Mouse (Mus musculus) cerebellum, postnatal 4 days (tissue): ENCODE measurements around the gene Ift46.
A peak's percentile ranks its signal among the peaks of the same experiment; 100 is the strongest.
"Not testable (repeated sequence)": the region's sequence is repeated elsewhere in the genome, so short reads cannot be mapped to it uniquely, and the experiment has no call there.

Experiments
- DNase-seq, 2 experiments: peaks; one replicate each; pipeline ENCODE4 v3.0.0; 2022; ENCODE audit warnings: low spot score in 2 of 2, mixed read lengths in 1 of 2

Ift46 gene

DNA sequence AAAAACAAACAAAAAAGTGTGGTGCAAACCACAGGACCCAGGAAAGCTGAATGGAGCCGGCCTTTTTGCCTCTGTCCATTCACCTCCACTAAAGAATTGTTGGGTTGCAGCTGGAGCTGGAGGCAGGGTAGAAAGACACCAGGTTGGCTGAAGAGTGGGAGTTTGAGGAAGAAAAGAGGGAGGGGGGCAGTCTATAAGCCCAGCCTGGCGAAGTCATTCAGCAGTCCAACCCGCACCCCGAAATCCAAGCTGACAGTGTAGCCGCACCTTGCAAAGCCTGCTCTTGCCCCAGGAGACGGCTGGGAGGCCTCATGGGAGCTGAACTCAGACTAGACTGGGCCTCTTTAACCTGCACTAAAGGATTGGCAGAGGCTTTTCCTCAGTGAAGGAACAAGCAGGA, 31.8 kb upstream of the Ift46 start:
- no peak for DNase-seq

DNA sequence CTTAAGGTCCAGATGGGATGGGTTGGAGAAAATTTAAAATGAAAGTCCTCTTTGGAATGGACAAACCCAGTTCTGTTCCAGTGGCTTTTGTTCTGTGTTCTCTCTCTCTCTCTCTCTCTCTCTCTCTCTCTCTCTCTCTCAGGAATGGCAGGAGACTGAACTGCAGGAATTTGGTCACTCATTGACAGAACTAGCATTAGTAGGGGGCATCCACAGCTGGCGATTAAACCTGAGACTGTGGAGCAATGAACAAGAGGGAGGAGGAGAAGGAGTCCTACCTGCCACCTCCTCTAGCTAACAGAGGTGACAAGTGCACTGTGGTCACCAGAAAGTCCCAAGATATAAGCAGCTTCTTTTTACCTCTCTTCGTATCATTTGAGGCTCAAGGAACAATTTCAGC, 31.4 kb upstream of the Ift46 start:
- no peak for DNase-seq

DNA sequence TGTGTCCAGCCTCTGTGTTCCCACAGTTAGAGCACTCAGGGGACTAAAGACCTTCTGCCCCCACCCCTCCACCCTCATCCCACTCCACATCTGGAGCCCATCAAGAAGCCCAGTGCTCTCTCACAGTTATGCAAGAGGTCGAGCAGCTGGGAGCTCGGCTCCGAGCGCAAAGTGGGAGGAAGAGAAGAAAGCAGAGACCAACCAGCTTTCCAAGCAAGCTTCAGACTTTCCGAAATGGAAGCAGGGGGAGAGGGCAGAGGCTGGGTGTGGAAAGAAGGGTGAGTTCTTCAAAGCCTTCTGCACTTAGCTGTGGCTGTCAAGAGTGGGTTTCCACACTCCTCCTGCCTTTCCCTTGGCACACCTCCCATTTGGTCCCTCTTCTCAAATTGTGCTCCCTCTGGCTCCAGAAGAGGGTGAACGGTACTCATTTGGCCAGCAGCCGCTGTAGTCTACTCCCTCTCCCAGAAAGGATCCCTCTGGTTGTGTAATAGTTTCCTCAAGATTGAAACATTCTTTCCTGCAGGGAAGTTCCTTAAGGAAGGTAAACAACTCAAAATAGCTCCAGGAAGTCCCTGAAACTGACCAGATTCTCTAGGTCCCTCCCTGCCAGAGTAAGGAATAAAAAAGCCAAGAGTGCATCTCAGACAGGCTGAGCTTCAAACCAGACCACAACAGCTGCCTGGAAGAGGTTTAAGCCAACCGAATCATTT, 30.3 kb upstream of the Ift46 start:
- no peak for DNase-seq

DNA sequence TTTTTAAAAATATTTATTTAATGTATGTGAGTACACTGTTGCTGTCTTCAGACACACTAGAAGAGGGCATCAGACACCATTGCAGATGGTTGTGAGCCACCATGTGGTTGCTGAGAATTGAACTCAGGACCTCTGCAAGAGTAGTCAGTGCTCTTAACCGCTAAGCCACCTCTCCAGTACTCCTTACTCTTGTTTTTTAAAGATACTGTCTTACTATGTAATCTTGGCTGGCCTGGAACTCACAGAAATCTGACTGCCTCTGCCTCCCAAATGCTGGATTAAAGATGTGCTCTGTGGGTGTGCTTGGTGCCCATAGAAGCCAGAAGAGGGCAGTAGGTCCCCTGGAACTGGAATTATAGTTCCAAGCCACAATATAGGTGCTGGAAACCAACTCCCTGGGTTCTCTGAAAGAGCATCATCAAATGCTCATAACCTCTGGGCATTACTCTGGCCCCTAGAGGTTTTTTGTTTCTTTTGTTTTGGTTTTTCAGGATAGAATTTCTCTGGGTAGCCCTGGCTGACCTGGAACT, 27.0 kb upstream of the Ift46 start:
- no peak for DNase-seq

DNA sequence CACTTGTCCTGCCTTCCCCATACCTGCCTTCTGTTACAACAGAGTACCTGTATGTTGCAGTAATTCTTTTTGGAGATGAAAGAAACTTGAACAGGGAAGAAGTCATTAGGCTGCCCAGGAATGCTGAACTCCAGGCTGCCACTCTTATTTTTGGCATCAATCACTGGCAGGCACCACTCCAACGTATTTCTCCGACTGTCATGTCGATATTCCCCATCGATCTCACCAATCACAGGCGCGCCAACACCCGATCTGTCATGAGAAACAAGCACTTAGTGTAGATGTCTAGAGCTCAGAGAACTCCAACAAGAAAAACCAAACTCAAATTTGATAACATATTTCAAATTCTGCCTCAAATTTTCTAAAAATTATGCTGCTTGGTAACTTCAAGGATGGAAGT, 22.3 kb upstream of the Ift46 start:
- DNase-seq, result no peak

DNA sequence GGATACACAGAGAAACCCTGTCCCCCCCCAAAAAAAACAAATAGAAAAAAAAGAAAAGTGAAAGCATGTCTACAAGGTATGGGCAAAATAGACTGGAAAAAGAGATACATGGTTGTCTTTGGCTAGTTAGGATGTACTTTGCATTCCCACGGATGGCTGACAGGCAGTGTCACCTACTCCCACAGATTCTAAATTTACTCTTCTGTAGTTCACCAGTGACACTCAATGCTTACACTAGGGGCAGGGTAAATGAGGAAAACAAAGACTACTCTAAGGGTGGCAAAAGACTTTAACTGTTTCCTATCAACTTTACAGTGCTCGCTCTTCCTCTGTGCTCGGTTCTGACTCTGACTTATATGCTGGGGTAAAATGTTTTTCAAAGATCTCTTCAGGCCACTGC, 21.0 kb upstream of the Ift46 start:
- DNase-seq, result no peak

DNA sequence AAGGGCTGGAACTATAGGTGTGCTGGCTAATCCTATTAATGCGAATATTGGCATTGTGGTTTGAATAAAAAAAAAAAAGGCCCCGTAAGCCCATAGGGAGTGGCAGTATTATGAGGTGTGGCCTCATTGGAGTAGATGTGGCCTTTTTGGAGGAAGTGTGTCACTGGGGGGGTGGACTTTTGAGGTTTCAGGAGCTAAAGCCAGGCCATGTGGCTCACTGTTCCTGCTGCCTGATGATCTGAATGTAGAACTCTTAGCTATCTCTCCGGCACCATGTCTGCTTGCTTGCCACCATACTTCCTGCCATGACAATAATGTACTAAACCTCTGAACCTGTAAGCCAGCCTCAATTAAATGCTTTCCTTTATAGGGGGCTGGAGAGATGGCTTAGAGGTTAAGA, 20.4 kb upstream of the Ift46 start:
- DNase-seq, result no peak

DNA sequence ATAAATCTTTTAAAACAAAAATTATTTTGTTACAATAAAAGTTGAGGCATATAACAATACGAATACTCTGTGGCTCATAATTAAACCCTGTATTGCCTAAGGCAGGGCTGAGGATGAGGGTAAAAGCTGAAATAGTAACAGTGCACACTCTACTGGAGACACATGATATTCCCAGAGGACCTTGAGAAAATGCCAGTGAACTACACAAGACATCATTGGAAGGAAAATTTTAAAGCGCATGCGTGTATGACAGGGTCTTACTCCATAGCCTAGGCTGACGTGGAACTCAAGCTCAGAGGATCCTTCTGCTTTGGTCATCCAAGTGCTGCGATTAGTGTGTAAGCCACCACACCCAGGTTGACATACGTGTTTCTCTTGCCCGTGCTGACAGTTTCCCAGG, 19.2 kb upstream of the Ift46 start:
- no peak for DNase-seq

DNA sequence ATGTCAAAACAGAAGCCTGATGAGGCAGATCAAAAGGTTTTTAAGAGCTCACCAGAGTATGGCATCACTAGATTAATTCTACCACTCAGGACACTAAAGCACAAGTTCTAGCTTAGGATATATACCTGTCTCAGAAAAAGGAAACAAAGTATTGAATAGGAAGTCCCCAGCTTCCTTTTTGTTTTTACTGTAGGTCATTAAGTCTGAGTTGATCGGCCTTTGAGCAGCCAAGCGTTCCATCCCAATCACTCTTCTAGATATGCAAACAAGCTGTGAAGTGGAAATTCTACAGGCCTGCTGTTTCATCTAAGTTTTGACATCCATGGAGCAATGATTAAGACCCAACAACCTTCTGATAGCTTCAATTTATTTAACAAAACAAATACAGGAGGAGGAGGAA, 6.8 kb upstream of the Ift46 start:
- DNase-seq, result no peak

DNA sequence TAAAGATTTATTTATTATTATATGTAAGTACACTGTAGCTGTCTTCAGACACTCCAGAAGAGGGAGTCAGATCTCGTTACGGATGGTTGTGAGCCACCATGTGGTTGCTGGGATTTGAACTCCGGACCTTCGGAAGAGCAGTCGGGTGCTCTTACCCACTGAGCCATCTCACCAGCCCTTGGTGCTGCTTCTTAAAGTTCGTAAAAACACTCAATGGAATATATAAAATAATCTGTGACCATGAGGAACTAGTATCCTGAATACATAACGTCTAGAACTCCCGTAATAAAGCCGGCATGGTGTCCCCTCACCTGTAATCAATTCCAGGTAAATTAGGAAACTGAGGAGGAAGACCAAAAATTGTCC, 304 bp downstream of the Ift46 start:
- DNase-seq, result not testable (repeated sequence)

DNA sequence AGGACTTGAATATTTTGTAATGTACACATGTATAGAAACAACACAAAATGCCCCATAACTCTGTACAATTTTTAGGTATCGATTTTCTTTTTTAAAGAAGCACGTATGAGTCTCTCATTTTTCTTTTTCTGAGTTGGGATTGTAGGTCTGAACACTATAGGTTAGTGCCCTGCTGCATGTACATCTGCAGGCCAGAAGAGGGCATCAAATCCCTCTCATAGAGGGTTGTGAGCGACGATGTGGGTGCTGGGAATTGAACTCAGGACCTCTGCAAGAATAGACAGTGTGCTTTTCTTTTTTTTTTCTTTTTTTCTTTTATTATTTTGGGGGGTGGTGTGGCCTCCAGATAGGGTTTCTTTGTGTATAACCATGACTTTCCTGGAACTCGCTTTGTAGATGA, 3.7 kb downstream of the Ift46 start:
- no peak for DNase-seq

DNA sequence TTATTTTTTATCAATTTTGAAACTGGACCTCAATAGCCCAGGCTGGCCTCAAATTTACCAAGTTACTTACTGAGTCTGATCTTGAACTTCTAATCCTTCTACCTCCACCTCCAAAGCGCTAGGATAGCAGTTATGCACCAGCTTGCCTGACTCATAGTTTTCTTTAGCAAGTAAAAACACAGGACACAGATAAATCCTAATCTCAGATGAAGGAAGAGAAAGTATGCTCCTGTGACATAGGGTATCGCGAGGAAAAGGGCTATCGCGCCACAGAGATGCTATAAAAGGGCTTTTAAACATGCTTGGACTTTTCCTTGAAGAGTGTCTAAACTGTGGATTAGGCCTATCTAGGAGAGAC, 4.7 kb downstream of the Ift46 start:
- DNase-seq, result no peak

GRCm38 (mm10) chr9:44772750-44773651, 5.3 kb downstream of the Ift46 start:
- DNase-seq, result peak; percentile 88 to 94

- DNase-seq, result no peak
Observed at GRCm38 (mm10) chr9:44792842-44793241, 25.1 kb downstream of the Ift46 start.

- no peak for DNase-seq
Observed at GRCm38 (mm10) chr9:44798298-44798697, 30.6 kb downstream of the Ift46 start.

DNA sequence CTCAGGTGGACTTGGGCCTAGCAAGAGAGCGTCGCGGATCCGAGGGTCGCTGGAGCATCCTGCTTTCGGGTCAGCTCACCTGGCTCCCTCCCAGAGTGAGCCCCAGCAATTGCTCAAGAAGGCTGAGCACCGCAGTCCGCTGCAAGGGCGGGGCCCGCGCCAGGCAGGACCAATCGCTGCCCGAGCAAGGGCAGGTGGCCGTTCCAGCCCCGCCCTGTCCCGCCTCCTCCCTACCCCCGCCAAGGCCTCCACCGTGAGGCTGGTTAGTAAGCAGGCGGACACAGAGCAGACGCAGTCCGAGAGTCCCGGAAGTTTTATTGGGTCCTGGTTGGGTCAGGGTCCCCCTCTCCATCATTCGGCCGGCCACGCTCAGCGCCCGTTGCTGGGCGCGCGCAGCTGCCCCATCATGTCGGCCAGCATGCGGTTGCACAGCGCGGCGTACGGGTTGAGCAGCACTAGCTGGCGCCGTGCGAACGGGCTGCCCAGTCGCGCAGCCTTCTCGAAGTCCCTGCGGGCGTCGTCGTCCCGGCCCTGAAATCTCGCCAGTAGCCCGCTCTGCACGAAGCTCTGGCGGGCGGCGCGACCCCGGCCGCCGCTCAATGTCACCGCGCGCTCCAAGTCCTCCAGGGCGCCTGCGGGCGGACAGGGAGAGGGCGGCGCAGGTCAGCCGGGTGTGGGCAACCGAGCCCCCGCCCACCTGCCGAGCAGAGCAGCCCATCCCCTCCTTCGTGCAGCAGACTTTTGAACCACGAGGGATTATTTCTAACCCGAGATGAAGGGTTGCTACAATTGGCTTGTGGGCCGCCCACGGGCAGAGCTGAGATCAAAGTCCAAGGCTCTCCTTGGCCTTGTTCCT, 31.6 kb downstream of the Ift46 start, which contains the start of gene Tmem25:
Gene Tmem25 (minus strand): TSS at position 206 of the 856 bp plus-strand sequence.
- peak; percentile 69 to 84 for DNase-seq

DNA sequence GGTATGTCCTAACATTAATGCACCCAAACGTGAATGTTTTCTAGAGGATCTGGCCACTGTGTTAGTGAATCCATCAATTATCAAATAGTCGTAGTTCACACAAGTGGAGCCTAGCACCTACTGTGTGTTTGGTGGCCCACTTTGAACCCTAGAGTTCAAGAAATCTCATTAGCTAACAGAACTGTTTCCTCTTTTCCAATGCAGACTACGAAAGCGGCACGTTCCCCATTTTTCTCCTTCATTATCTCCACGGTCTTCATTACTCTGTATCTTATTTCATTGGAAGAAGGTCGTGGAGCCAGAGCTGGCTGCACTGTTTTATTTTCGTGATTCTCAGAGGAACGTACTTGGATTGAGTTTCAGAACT, 32.2 kb downstream of the Ift46 start:
- DNase-seq, result no peak

DNA sequence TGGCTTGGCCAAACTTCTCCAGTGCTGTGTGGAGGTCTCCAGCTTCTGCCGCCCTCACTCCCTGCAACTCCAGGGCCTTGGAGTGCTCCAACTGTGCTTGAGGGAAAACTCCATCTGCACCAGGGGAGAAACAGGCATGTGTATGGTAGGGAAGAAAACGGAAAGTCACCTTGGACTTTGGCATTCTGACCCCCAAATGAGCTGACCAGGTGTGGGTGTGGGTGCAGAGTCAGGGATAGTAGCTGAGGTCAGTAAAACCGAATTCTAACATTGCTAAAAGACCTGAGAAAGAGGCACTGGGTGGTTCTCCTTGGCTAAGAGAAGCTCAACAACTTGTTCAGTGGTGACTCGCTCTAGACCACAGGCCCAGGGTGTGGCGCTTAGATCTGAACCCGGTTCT, 34.0 kb downstream of the Ift46 start:
- no peak for DNase-seq

- no peak for DNase-seq
Observed at GRCm38 (mm10) chr9:44802808-44803450, 35.2 kb downstream of the Ift46 start, which contains the start of gene Ttc36. Gene Ttc36, minus strand, starts transcription at chr9:44803072.

DNA sequence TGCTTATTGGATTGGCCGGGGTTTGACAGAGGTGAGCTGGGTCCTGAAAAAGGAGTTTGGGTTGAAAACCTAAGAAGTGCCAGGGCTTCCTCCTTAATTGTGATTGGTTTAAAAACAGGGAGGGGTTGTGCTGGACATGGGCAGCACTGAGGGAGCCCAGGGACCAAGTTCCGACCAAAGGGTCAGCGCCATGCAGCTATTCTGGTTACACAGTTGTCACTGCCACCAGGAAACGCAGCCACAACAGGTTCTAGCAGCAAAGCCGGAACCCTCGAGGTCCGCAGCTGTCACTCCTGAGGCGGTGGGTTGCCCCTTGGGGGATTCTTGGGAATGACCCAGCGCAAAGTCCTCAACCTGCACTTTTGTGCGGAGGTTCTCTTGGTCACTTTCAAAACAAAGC, 37.0 kb downstream of the Ift46 start:
- DNase-seq, result no peak

DNA sequence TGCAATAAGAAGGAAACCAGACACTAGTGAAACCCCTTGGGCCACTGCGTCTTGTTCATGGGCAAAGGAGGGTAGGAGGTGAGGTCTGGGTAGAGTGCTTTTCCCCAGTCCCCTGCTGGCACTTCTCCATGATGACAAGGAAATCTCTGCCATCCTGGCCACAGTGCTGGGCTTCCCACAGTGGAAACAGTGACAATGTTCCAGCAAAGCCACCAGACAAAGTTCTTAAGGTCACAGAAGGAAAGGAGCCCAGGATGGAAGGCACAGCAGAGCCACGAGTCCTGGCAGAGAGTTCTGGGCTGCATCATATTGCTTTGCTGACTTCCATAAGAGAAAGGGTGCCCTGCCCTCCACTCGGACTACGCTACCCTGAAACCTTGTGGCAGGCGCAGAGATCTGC, 37.8 kb downstream of the Ift46 start:
- DNase-seq, result no peak

GRCm38 (mm10) chr9:44807141-44807540, 39.4 kb downstream of the Ift46 start:
- no peak for DNase-seq
